Mouse (Mus musculus) liver, postnatal 0 days (tissue): ENCODE data around the gene Dnaja2.

Source experiments
- CTCF ChIP-seq: sonication (generic); IDR thresholded peaks from 2 replicates; pipeline ENCODE4 v1.5.1; 2016; ENCODE audit warnings: antibody characterized with exemption, low read depth
- EP300 ChIP-seq: IDR thresholded peaks from 2 replicates; pipeline ENCODE4 v1.6.1; 2016; ENCODE audit warnings: antibody characterized with exemption, low read depth, mild to moderate bottlenecking

GRCm38 (mm10) chr8:85601741-85602140 lies 46.6 kb upstream of the Dnaja2 start:
- TF ChIP-seq CTCF: no peak
- TF ChIP-seq EP300: no peak
